Mouse (Mus musculus) embryo, embryonic 9.5 days (tissue): Measurements from ENCODE around the gene Tbx2.

Source experiments
- DNase-seq: peaks from one replicate; pipeline ENCODE4 v3.0.0-alpha.2; 2017; ENCODE audit errors: extremely low spot score

The Tbx2 gene

GRCm38 (mm10) chr11:85887801-85888450 is 55.6 kb downstream of the Tbx2 start:
- peak; percentile 67 for DNase-seq

- DNase-seq: peak; percentile 73
Measured at GRCm38 (mm10) chr11:85888451-85888961, 56.2 kb downstream of the Tbx2 start.

GRCm38 (mm10) chr11:85889056-85889729 is 56.8 kb downstream of the Tbx2 start:
- peak; percentile 24 for DNase-seq

GRCm38 (mm10) chr11:85889730-85890562 is 57.6 kb downstream of the Tbx2 start:
- peak; percentile 49 for DNase-seq

GRCm38 (mm10) chr11:85890563-85890845 is 58.2 kb downstream of the Tbx2 start:
- DNase-seq: no peak

GRCm38 (mm10) chr11:85891010-85891691 is 58.8 kb downstream of the Tbx2 start:
- no peak for DNase-seq
